Mouse (Mus musculus) lung, embryonic 16.5 days (tissue): ENCODE data around the gene Paxip1. TPM values are rescaled to one million over a fixed set of nuclear protein-coding genes. Genes with fewer than 3 reads are reported as not detected.

Source experiments
- ATAC-seq: fragments of 200-750 bp; cut with Nextera tagmentation; 2 replicates; pipeline ENCODE4 v1.8.0; 2017; ENCODE audit warnings: low read depth, mild to moderate bottlenecking, moderate library complexity
- H3K27ac ChIP-seq: fragments of 300-500 bp; sonication (generic); 2 replicates; pipeline ENCODE4 v1.5.1; 2014; ENCODE audit warnings: mild to moderate bottlenecking, control low read depth, low read length
- H3K27me3 ChIP-seq: fragments of 300-500 bp; sonication (generic); 2 replicates; pipeline ENCODE4 v1.6.1; 2014; ENCODE audit warnings: low read depth, low read length, mixed read lengths; ENCODE audit not compliant: control insufficient read depth, insufficient read depth
- H3K36me3 ChIP-seq: fragments of 300-500 bp; sonication (generic); 2 replicates; pipeline ENCODE4 v1.6.1; 2014; ENCODE audit warnings: low read length; ENCODE audit not compliant: control insufficient read depth, insufficient read depth
- H3K4me1 ChIP-seq: fragments of 300-500 bp; sonication (generic); replicated peaks from 2 replicates; pipeline ENCODE4 v1.6.1; 2014; ENCODE audit warnings: low read length, mixed read lengths; ENCODE audit not compliant: control insufficient read depth, insufficient read depth
- H3K4me2 ChIP-seq: fragments of 300-500 bp; sonication (generic); 2 replicates; pipeline ENCODE4 v1.6.1; 2014; ENCODE audit warnings: low read depth, low read length, control low read depth
- H3K4me3 ChIP-seq: fragments of 300-500 bp; sonication (generic); 2 replicates; pipeline ENCODE4 v1.5.1; 2014; ENCODE audit warnings: mild to moderate bottlenecking, low read length, control low read depth
- H3K9ac ChIP-seq: fragments of 300-500 bp; sonication (generic); 2 replicates; pipeline ENCODE4 v1.6.1; 2014; ENCODE audit warnings: low read length, control low read depth
- H3K9me3 ChIP-seq: fragments of 300-500 bp; sonication (generic); 2 replicates; pipeline ENCODE4 v1.6.1; 2016; ENCODE audit warnings: low read length; ENCODE audit not compliant: control insufficient read depth
- WGBS: fragments of 180-500 bp; shearing (Covaris S2); extraction: QIAGEN DNeasy Blood & Tissue Kit; methylation state at CpG from one replicate; pipeline ENCODE4 v1.1.7; 2014; 5-methylcytosine and 5-hydroxymethylcytosine counted together
- polyA plus RNA-seq: library from polyadenylated mRNA; unstranded; fragments of >200 nt; fragmentation: Nextera tagmentation; extraction: Ambion mirVana; gene quantifications from 2 replicates; pipeline ENCODE4 v1.2.1, GENCODE M21; 2015

The Paxip1 gene
- polyA plus RNA-seq, 1 experiment from 2014 or later: 34.1 TPM

DNA sequence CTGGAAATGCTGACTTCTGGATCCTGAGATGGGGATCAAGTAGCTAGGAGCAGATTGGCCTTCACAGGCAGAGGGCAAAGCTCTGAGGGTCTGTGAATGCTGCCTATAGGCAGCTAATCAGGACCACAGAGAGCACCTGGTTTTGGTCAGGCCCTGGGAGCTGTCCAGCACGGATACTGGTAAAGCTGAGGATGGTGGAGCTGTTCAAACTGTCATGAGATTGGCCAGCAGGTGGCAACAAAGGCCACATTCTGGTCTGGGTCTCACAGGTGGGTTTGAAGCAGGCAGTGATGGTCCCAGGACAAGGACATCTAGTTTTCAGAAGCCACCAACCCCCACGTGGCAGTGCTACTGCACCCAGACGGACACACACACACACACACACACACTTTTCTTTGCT, 54.3 kb downstream of the Paxip1 start:
- peak; percentile 76 for ATAC-seq
- Histone ChIP-seq H3K27ac (no peak overlapping the region), H3K9ac (no peak overlapping the region), H3K27me3 (no peaks in the 10 kb centered on the region), H3K4me2 (no peak overlapping the region), H3K4me3 (no peak overlapping the region), H3K9me3 (no peaks in the 10 kb centered on the region; the same call in 1 of the 2 replicates), H3K36me3 (0 out of 2 replicates have a peak, but pooled peaks cover 7% of the 10 kb centered on the region), H3K4me1 (no peaks in the 10 kb centered on the region)
- WGBS: 9% methylated on average over 3 of the region's 3 CpGs

DNA sequence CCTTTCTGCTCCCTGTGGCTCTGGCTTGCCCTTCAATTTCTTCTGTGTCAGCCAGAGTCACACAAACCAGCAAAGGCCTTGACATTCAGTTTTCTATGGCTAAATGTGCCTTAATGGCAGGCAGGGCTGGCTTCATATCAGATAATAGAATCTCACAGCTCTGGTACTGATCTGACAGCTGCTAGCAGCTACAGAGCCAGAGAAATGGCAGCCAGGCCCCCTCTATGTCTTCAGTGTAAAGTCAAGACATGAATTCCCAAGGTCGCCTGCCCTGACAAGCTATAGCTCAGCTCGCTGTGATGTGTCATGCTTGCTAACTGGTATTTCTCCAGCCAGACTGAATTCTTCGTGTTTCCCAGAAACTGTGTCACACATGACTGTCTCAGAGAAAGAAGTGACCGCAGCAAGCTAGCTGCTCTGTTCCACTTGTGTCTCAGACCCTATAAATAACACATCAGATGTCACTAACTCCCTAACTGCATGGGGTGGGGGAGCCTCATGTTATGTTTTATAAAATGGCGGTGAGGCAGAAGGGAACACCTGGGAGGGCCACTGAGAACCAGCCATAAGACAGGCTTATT, 59.1 kb downstream of the Paxip1 start:
- Histone ChIP-seq H3K4me1 (no peaks in the 10 kb centered on the region), H3K36me3 (no peaks in the 10 kb centered on the region), H3K27me3 (no peaks in the 10 kb centered on the region), H3K4me3 (no peak overlapping the region), H3K9me3 (no peaks in the 10 kb centered on the region; the same call in 1 of the 2 replicates), H3K27ac (no peak overlapping the region), H3K9ac (no peak overlapping the region), H3K4me2 (no peak overlapping the region)
- 58% methylated on average over 5 of the region's 5 CpGs for WGBS
- no peak for ATAC-seq

DNA sequence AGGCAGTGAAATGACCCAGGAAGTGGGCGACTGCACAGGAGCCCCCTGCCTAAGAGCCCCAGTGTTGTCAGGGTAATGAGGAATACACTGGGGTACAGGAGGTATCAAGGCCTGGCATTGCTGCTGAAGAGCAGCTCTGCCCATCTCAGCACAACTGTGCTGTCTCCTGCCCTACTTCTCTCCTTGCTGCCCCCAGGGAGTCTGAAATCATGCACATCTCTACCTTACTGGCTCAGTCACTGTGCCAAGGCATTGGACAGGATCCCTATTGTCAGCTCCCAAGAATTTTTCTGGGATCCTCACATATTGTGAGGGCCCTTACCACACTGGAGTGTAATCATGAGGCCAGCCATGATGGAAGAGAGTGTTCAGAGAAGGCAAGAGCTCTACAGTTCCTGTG, 60.1 kb downstream of the Paxip1 start:
- ATAC-seq: no peak
- Histone ChIP-seq H3K4me2 (no peak overlapping the region), H3K4me3 (no peak overlapping the region), H3K9ac (no peak overlapping the region), H3K9me3 (no peaks in the 10 kb centered on the region; the same call in 1 of the 2 replicates), H3K36me3 (no peaks in the 10 kb centered on the region), H3K4me1 (no peaks in the 10 kb centered on the region), H3K27me3 (no peaks in the 10 kb centered on the region), H3K27ac (no peak overlapping the region)
- 61% methylated on average over 1 of the region's 1 CpGs for WGBS

DNA sequence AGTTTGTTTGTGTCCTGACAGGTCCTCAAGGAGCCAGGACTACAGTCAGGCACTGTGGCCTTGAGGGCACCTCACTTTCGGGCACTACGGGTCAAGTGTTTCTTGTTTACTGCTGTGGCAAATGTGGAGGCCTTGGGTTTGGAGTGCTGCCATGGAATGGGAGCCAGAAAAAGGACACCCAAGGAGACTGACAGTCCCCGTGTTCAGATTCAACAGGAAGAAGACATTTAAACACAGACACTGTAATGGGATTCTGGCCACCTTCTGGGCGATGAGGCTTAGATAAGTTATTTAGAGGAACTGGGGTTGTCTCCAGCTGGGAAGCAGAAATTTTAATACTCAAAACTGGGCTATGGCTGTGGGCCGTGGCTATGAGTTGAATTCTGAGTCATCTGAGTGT, 60.8 kb downstream of the Paxip1 start:
- no peak overlapping the region for H3K27ac ChIP-seq
- no peak for ATAC-seq
- H3K9me3 ChIP-seq: no peaks in the 10 kb centered on the region; the same call in 1 of the 2 replicates
- no peaks in the 10 kb centered on the region for H3K4me1 ChIP-seq
- H3K27me3 ChIP-seq: no peaks in the 10 kb centered on the region
- no peak overlapping the region for H3K9ac ChIP-seq
- H3K4me3 ChIP-seq: no peak overlapping the region
- no peak overlapping the region for H3K4me2 ChIP-seq
- no peaks in the 10 kb centered on the region for H3K36me3 ChIP-seq
- 42% methylated on average over 5 of the region's 5 CpGs for WGBS

DNA sequence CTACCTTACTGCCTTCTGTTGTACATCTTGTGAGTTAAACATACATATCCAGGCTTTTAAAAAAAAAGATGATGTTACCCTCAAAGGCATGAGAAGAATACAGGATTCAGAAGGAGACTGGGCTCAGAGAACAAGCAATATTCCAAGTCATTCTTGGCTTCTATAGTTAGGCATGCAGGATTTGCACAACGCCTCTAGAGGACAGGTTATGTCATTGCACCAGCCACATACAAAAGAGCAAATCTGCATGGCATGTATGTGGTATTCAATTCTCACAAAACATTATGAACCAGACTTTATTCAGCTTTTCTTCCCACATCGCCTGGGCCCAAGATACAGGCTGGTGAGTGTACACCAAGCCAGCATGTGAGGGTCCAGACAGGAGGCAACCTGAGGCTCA, 67.0 kb downstream of the Paxip1 start:
- H3K9ac ChIP-seq: no peak overlapping the region

DNA sequence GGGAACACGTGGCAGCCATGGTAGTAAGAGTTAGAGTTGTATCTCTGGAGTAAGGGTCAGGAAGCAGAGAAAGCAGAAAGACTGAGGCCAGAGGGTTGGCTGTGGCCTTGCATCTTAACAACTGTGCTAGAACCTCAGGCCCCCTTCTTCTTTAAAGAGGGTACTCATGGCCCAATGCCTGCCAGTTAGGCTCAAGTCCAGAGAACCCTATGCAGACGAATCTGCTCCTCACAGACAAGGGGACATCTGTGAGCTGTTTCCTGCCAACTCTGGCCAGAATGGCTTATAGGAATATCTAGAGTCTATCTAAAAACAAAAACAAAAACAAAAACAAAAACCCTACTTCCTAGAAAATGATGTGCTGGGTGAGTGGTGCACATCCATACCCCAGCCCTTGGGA, 72.2 kb downstream of the Paxip1 start:
- Histone ChIP-seq H3K27ac (no peak overlapping the region), H3K4me2 (no peak overlapping the region), H3K36me3 (no peaks in the 10 kb centered on the region), H3K4me3 (no peak overlapping the region), H3K4me1 (no peaks in the 10 kb centered on the region), H3K9me3 (no peaks in the 10 kb centered on the region), H3K9ac (no peak overlapping the region), H3K27me3 (no peaks in the 10 kb centered on the region)
- no peak for ATAC-seq
- WGBS: 52% methylated on average over 2 of the region's 2 CpGs

More for the DNA sequence above, 67.0 kb downstream of the Paxip1 start:
- Histone ChIP-seq H3K4me2 (no peak overlapping the region), H3K4me3 (no peak overlapping the region), H3K27me3 (no peaks in the 10 kb centered on the region), H3K27ac (no peak overlapping the region), H3K9me3 (no peaks in the 10 kb centered on the region), H3K36me3 (no peaks in the 10 kb centered on the region), H3K4me1 (no peaks in the 10 kb centered on the region)
- no peak for ATAC-seq
- WGBS: 23% methylated on average over 2 of the region's 2 CpGs

DNA sequence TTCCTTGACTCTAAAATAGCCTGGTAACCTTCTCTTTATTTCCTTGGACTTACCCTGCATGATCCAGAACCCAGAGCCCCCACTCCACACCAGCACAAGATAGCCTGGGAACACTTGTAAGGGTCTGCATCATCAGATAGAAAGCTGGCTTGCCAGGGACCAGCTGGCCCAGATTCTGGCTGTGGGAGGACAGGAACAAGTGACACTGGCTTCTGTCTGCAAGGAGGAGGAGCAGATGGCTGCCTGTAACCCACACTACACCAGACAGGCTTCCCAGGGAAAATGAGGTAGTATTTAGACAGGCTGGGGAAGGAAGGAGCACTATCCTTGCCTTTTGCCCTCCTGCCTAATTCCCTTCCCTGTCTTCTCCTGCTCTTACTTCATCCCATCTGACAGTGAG, 74.2 kb downstream of the Paxip1 start:
- H3K4me1 ChIP-seq: no peaks in the 10 kb centered on the region
- no peaks in the 10 kb centered on the region for H3K9me3 ChIP-seq
- H3K4me2 ChIP-seq: no peak overlapping the region
- H3K9ac ChIP-seq: no peak overlapping the region
- no peaks in the 10 kb centered on the region for H3K27me3 ChIP-seq
- no peak overlapping the region for H3K27ac ChIP-seq
- H3K36me3 ChIP-seq: no peaks in the 10 kb centered on the region
- no peak overlapping the region for H3K4me3 ChIP-seq
- ATAC-seq: no peak

DNA sequence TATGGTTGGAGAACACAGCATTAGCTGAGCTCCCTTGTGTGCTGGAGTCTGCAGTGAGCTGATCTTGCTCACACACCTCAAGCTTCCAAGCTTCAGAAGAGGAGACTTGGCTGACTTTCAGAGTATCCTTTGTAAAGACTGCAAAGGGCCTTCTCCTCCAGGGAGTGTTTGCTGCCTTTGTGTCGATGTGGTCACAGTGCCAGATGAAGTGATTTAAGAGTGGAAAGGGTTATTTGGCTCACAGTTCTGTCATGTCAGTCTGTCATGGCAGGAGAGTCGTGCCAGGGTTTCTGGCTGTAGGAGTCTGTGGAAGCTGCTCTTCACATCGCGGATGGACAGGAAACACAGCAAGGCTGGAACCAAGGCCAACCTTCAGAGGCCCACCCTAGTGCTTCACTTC, 75.5 kb downstream of the Paxip1 start:
- no peaks in the 10 kb centered on the region for H3K27me3 ChIP-seq
- 61% methylated on average over 4 of the region's 4 CpGs for WGBS
- H3K36me3 ChIP-seq: no peaks in the 10 kb centered on the region
- no peaks in the 10 kb centered on the region for H3K4me1 ChIP-seq
- no peak overlapping the region for H3K4me2 ChIP-seq
- no peak overlapping the region for H3K4me3 ChIP-seq
- ATAC-seq: no peak
- H3K9ac ChIP-seq: no peak overlapping the region
- no peaks in the 10 kb centered on the region for H3K9me3 ChIP-seq
- H3K27ac ChIP-seq: no peak overlapping the region

DNA sequence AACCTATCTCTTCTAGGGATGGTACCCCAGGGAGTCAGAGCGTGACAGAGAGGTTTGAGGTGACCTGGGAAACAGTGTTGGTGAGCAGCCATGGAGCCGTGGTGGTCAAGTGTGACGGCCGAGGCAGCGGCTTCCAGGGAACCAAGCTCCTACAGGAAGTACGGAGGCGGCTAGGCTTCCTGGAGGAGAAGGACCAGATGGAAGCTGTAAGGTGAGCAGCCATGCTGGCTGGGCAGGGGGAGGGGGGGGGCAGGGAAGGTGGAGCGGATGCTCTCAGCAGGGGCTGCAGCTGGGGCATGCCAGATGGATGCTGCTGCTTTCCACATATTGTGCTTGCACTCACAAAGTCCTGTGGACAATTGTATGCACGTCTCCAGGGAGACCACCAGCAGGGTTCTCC, 77.1 kb downstream of the Paxip1 start:
- Histone ChIP-seq H3K27me3 (no peaks in the 10 kb centered on the region), H3K36me3 (no peaks in the 10 kb centered on the region), H3K27ac (no peak overlapping the region), H3K9ac (no peak overlapping the region), H3K4me2 (no peak overlapping the region), H3K9me3 (no peaks in the 10 kb centered on the region), H3K4me3 (no peak overlapping the region), H3K4me1 (no peaks in the 10 kb centered on the region)
- ATAC-seq: no peak
- 50% methylated on average over 9 of the region's 9 CpGs for WGBS
